Mouse (Mus musculus): ENCODE measurements around the gene Anapc15-ps.

DNA sequence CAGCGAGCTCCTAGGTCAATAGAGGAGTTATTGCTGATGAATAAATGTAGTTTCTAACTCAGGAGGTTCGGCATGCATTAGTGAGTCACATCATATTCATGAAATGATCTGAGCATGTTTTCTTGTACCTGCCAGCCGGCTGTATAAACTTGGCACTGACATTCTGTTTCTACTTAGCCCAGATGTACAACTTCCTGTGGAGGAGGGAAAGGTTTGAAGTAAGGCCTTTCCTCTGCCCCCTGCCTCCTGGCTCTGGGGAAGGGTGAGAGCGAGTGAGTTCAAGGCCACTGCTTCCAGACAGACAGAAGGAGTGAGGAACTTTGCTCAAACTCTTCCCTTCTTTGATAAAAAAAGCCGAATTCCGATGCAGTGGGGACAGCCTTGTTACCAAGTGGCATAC, 39.0 kb upstream of the Anapc15-ps start:
- TF ChIP-seq POLR2A (IDR thresholded peaks at IDR 0.05; ENCODE audit: low read depth, low read length) (no peak), CTCF (IDR thresholded peaks at IDR 0.05; ENCODE audit: extremely low read depth, insufficient read depth, insufficient read length, insufficient replicate concordance) (no peak)

All from spleen, adult 2 months (tissue).